Mouse (Mus musculus): ENCODE measurements around the gene Dis3l2.

Dis3l2 gene

DNA sequence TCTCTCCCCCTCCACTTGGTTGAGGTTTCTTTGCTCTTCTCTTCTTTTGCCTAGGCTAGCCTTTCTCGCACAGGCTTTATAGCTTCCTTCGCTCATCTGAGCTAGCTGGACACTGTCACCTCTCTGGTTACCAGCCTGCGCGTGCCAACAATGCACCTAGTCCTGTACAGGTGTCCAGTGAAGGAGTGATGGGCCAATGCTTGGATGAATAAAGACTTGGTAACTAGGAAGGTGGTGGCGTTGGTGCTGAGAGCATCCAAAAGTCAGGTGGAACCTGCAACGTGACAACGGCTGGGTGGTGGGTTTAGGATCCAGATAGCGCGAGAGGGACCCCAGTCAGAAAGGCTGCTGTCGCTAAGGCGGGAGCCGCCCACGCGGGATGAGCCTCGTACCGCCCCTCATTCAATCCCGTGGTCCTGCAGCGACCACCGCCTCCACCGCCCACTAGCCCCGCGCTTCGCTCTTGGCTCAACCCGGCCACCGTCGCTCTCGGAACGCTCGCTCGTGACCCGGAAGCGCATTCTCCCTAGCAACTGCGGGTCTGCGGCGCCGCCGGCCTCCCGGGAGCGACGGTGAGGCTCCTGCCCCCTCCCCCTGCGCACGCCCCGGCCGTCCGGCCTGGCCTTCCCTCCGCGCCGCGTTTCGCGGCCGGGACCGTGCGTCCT lies at the start of gene Dis3l2:
TSS of gene Dis3l2 (plus strand) at position 509 of the 665 bp plus-strand sequence.
- peak; percentile 76 for DNase-seq (ENCODE audit: low read depth)

DNA sequence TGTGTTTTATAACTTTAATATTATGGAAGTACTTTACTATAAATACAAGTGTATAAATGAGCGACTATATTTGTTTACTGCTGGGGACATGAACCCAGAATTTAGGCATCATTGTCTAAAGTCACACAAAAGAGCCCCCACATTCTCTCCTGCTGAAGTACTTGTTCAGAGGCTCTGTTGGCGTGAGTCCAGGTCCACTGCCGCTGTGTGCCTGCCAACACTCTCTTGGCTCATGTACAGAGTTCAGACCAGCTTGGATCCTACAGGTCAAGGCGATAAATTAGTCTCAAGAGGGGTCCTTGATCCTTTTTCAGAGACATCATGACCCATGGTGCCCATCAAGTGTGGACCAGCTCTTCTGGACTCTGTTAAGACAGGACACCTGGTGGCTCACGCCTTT lies 46.5 kb upstream of the Dis3l2 start:
- no peak for DNase-seq (ENCODE audit: low read depth)

DNA sequence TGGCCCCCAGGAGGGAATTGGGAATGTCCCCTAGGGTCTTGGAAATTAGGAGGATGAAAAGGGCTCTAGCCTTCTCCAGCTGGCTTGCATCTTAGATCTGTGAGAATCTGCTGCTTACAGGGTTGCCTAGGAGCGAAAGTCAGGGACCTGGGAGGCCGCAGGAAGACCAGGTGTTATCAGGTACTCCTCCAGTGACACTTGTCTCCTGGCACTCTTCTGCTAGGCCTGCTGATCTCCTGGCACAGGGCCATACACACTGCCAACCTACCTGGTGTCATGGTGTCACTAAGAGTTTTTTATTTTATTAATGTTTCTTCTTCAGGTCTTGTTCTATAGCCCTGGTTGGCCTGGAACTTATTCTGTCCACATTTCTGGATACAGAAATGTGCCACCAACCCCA lies 38.5 kb upstream of the Dis3l2 start:
- no peak for DNase-seq (ENCODE audit: low read depth)

DNA sequence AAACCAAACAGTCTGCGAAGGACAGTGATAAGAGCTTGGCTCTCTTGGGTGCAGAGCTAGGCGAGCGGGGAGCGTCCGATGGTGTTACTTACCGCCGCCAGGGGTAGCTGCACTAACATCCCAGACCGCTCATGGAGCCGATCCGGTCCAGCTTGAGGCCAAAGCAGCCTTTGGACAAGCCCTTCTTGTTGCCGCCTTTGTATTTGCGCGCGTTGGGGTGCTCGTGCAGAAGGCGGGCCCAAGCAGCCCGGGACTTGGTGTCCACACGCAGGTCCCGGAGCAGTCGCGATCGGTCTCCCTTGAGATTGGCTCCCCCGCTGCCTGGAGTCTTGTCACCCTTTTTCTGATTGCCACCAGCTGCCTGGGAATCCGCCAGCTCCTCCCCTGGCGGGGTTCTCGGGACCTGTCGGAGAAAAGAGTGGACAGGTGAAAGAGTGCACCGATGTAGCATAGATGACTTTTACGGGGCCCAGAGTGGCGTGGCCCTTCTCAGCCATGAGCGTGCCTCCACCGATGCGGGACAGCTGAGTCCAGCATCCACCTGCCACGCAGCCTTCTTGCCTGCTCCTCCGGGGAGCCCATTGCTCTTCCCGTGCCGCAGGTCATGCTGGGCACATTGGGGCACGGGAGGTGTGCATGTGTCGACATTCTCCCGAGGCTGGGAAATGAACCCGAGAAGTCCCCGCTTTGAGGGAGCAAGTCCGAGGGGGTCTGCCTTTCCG lies 33.9 kb upstream of the Dis3l2 start:
- DNase-seq (ENCODE audit: low read depth) = no peak

DNA sequence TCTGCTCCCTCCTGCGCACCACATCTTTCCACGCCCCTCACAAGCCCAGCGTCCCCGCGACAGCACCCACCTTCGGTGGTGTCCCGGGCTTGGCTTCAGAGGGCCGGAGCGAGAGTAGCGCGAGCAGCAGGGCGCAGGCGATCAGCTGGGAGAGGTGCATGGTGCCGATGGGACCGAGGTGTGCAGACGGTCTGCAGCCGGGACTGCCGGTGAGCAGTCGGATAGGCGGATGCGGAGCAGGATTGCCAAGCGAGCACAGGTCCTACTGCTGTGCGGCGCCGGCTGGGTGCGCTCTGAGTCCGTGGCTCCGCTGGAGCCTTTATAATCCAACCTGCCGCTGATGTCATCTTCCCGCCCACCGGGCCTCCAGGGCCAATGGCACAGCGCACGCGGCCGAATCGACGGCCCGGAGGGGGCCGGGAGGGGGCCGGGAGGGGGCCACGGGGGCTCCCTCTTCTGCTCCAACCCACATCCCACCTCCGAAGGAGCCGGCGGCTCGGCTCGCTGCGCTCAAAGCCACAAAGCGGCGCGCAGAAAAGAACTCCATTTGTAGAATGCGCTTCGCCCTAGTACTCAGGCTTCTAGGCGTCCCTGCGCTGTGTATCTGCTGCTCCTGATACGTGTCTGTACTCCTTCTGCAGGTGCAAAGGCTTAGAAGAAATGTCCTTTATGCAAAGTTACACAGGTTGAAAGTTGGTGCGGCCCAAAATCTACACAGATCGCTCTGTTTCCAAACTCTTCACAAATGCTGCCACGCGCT lies 33.1 kb upstream of the Dis3l2 start, which contains the start of gene Nppc:
TSS of gene Nppc (minus strand) at position 293 of the 760 bp plus-strand sequence.
- no peak for DNase-seq (ENCODE audit: low read depth)

DNA sequence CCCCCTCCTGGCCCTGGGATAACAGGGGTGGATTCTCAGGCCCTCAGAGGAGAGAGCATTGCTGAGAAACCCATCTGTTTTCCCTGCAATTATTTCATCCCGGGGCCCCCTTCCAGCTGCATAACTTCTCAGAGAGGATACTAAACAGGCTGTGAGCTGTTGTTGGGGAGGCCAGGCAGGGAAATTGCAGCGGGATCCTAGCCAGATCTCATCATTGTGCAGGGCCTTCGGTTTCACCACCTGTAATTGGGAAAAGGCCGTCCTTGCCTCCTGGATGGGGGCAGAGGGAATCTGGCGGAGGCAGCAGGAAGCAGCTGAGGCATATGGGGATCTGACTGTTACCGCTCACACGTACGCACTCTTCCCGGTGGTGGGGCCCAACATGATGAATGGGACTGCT lies 29.2 kb upstream of the Dis3l2 start:
- DNase-seq (ENCODE audit: low read depth) = no peak

DNA sequence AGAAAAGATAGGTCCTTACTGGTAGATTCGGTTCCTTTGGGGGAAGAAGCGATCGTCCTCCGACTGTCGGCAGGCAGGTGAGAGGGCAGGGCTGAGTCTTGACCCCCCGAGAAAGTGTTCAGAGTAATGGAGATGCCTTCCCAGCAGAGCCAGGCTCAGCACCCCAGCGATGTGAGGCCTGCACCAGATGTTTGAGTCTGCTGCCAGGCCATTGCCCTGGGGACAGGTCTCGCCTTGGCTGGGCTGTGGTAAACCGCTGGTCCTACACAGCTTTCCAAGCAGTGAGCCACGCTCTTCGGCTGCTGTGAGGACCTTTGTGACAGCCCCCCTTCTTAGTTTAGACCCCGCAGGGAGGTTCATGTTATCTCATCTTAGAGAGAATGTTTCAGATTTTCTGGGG lies 28.5 kb upstream of the Dis3l2 start:
- no peak for DNase-seq (ENCODE audit: low read depth)

DNA sequence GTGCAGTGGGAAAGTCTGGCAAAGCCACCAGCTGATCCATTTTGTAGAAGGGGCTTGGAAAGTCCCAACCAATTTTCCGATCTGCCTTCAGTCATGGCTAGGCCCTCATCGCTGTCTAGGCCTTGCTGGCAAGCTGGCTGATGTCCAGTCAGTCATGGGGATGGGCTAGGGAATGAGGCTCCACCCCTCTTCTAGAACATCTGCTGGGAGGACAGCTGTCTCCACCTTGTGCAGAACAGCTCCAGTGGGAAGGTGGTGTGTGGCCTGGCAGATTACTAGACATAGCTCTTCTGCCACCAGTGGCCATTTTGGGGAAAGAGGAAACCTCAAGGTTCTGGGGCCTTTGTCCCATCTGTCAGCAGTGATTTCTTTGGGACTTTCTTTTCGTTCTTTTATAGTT lies 26.0 kb upstream of the Dis3l2 start:
- no peak for DNase-seq (ENCODE audit: low read depth)

DNA sequence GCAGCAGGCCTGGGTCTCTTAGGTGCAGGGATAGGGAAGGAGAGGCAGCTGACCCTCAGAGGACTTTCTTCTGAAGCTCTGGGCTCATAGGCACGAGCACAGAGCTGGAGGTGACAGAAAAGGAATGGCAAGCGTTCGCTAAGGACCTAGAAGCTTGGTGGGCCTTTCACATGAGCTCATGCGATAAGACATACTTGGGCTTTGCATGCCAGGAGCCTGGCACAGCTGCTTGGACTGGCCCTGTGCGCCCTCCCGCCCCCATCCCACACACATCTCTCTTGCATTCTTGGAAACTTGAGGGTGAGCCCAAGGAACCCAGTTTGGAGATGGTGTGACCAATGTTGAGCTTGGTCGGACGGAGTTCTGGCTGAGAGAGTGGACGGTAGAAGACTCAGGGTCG lies 24.9 kb upstream of the Dis3l2 start:
- no peak for DNase-seq (ENCODE audit: low read depth)

DNA sequence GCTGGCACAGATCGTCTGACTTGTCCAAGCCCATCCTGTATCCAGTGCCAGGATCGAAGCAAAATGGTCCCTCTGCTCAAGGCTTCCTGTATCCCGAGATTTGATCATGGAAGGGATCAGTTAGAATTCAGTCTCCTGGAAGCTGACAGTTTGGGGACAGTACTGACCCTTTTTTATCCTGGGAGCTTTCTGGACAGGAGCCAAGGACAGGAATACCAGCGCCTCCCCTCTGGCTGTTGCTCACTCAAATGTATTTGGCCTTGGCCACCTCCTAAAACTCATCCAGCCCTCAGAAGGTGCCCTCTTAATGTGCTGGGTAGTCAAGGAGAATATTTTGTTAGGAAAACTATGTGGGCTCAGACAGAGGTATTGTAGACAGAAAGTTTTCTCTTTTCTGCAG lies 16.4 kb upstream of the Dis3l2 start:
- DNase-seq (ENCODE audit: low read depth) = no peak

DNA sequence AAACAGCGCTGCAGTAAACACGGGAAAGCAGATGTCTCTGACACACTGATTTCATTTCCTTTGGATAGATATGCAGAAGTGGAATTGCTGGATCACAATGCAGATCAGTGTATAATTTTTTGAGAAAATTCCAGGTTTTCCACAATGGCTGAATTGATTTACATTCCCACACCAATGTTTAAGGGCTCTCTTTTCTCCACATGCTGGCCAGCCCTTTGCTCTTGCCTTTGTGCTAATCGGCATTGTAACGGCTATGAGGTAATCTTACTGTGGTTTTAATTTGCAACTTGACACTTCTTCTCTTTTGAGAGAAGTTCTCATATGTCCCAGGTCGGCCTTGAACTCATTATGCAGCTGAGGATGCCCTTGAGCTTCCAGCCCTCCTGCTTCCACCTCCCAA lies 12.6 kb upstream of the Dis3l2 start:
- DNase-seq (ENCODE audit: low read depth) = peak; percentile 69

DNA sequence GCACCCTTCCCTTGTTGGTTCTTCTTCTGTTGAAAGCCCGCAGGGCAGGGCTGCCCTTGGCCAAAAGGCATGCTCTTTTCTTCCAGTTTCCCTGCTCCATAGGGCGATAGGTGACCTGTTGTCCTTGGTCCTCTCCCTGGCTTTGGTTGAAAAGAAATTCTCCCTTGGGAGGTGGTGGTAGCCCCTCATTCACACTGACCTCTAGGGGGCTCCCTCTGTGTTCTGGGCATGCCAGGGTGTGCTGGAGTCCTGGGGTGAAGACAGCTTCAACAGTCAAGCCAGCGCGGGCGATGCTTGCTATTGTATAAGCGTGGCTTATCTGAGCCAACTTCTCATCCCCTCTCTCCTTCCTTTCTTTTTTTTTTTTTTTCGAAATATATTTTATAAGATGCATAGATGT lies 6.7 kb upstream of the Dis3l2 start:
- DNase-seq (ENCODE audit: low read depth) = peak; percentile 35

DNA sequence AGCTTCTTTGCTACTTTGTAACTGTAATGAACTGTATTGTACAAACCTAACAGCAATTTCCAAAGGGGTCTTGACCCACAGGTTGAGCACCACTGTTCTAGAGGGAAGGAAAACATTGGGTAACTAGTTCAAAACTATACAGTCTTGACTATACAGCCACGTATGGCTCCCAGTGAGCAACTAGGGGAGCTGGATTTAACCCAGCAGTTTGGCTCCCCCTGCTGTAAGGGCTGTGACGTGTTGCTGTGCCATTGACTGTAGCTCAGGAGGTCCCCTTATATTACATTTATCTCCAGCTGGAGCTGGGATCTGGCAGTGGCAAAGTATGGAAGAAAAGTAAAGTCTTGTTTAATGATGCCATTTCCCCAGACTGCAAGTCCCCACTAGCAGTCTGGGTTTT lies 4.9 kb upstream of the Dis3l2 start:
- DNase-seq (ENCODE audit: low read depth) = peak; percentile 71

DNA sequence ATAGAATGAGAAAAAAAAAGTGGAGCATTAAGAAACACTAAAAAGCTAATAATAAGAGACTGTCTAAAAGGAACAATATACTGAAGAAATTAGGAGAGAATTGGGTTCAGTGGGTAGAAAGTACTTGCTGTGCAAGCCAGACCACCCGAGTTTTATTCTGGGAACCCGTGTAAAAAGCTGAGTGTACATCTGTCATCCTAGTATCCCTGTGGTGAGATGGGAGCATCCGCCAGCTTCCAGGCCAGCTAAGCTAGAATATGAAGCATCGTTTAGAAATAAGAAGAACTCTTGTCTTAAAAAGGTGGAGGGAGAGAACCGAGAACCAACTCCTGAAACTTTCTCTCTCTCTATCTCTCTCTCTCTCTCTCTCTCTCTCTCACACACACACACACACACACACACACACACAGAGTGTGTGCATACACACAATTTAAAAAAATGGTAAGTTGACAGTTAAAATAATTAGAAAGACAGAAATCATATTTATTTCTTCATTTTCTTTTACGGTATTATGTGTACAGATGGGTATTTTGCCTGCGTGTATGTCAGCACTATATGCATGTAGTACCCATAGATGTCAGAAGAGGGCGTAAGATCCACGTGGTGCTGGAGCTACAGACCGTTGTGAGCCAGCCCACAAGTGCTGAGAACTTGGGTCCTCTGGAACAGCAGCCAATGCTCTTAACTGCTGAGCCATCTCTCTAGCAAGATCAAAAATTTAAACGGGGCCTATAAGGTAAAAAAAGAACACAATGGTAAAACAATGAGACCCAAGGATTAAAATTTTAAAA lies 4.1 kb upstream of the Dis3l2 start:
- DNase-seq (ENCODE audit: low read depth) = peak; percentile 24

DNA sequence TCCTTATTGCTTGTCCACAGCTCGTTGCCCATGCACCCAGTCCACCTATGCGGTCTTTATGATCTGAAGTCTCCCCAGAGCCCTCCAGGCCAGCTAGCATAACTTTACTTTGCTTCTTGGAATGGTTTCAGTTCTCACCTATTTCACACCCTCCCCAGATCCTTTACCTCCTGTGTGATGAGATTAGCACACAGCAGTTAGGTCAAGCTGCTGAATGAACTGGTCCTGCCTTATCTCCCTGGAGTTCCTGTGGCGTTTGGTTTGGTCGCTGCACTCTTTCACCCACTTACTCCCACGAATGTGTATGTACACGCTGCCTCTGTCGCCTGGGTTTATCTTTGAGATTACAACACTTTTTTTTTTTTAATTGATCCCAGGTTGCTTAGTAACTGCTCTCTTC lies 3.2 kb upstream of the Dis3l2 start:
- no peak for DNase-seq (ENCODE audit: low read depth)

DNA sequence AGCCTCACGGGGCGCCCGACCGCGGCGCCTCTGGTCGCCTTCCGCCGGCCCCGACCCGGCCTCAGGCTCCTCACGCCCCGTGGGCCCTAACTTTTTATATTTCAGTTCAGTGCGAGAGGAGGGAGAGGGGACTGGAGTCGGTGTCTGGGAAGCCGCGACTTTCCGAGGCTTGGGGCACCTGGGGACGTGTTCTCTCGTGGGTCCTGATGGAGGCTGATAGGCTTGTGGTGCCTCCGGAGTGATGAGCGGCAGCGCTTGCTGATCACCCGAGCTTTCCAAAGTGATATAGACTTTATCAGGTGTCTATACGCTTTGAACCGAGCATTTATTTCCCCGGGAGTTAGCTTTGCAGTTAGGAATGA lies 338 bp downstream of the Dis3l2 start:
- no peak for DNase-seq (ENCODE audit: low read depth)

DNA sequence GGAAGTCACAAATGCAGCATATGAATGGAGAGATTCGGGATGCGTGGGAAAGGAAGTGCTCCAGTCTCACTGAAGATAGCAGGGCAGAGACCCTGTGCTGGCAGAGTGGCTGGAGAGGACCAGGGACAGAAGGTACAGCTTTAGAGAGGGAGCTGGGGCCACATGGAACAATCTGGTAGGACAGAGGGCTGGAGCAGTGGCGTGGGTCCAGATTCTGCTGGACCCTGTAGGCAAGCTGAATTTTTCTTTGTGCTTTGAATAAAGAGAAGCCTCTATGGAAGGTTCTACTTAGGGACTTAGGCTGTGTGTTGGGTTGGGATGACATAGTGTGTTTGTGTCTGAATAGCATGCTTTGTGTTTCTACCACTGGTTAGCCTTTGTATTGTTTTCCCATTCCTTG lies 1.9 kb downstream of the Dis3l2 start:
- no peak for DNase-seq (ENCODE audit: low read depth)

DNA sequence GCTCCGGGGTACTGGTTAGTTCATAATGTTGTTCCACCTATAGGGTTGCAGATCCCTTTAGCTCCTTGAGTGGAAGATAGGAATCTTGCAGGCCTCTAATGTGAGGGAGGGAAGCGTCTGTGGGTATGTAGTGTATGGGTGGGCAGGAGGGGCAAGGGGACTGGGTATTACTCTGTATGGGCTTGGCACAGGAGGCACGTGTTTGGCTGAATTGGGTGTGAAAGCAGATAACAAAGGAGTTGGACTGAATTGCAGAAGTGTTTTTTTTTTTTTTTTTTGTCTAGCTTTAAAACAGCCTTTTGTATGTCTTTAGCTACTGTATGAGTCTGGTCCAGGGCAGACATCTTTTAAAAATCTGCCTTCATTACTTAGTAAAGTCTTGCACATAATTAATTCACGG lies 5.9 kb downstream of the Dis3l2 start:
- DNase-seq (ENCODE audit: low read depth) = no peak

DNA sequence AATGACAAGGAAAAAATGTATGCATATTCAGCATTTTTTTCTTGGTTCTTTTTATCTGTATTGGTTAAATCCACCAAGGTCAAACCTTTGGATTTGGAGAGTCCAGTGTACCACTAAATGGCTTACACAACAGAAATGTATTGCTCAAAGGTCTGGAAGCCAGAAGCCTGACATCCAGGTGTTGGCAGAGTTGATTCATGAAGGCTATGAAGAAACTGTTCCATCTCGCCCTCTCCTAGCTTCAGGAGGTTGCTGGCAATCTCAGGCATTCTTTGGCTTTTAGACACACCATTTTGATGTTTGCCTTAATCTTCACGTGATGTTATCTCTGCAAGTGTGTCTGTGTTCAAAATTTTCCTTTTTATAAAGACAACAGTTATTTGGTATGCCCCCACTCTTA lies 8.4 kb downstream of the Dis3l2 start:
- DNase-seq (ENCODE audit: low read depth) = no peak

DNA sequence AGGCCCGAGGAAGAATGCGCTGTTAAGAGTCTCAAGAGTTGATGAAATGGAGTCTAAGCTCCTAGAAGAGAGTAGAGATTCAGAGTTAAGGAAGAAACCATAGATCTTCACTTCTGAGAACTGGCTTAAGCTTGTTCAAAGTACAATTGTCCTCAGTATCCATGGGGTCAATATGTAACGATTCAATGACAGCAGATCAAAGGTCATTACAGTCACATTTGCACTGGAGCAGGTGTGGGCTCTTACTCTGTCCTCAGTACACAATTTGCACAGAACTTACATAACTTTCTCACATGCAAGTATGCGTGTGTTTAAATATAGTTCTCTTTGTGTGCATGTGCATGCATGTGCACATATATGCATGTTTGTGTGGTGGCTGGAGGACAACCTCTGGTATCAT lies 9.4 kb downstream of the Dis3l2 start:
- DNase-seq (ENCODE audit: low read depth) = no peak

DNA sequence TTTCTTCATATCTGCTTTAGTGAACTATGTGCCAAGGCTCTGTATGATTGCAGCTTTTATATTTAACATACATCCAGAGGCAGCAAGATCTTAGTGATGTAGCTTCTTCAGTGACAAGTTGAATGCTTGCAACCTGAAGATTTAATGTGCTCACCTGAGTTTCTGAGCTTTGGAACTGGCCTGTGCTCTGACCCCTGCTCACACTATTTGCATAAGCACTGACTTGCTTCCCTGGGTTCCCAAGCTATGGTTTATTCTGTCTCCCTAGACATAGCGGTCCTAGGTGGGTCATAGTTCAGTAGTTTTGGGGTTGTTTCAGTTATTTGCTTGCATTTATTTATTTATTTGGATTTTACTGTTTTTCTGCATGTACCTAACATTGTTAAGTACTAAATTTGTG lies 14.6 kb downstream of the Dis3l2 start:
- no peak for DNase-seq (ENCODE audit: low read depth)

DNA sequence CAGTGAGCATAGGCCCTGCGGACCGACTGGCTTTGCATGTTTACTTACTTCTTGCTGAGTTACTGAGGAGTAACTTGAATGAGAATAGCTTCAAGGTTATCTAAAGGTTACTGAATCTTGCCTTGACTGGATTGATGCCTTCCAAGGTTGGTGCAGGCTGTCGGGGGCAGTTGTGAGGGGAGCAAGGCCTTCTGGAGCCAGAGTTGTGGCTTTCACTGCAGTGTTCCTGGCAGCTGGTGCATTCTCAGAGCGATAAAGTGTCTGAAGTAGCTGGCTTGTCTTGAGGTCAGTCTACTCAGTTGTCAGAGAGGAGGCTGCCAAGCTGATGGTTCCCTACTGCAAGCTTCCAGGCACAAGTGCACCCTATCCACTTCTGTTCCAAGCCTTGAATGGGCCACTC lies 15.8 kb downstream of the Dis3l2 start:
- DNase-seq (ENCODE audit: low read depth) = no peak
